Mouse (Mus musculus): Measurements from ENCODE around the gene Nfx1. TPM values are rescaled to one million over a fixed set of nuclear protein-coding genes. Genes with fewer than 3 reads are reported as not detected.
A peak's percentile ranks its signal among the peaks of the same experiment; 100 is the strongest.
"Not testable (repeated sequence)": the region's sequence is repeated elsewhere in the genome, so short reads cannot be mapped to it uniquely, and the experiment has no call there.

The Nfx1 gene
- polyA plus RNA-seq (2014; fragmentation: Nextera tagmentation; extraction: Ambion mirVana), result 95.7 and 105 TPM in 2 replicates

GRCm38 (mm10) chr4:40970842-40971701 lies at the start of gene Nfx1:
Gene Nfx1, plus strand, starts transcription at chr4:40970906.
- peak within 1 kb of the TSS; percentile 63 for H3K4me2 ChIP-seq (replicated peaks; ENCODE audit: low read depth, low read length)
- H3K4me1 ChIP-seq (replicated peaks; ENCODE audit: control insufficient read depth, insufficient read depth, low read length), result no peaks in the 10 kb centered on the region; the same call in 1 of the 2 replicates
- no peaks in the 10 kb centered on the region for H3K27me3 ChIP-seq (ENCODE audit: control insufficient read depth, insufficient read depth, low read length)
- DNase-seq (ENCODE audit: low spot score) (peak; percentile 95), ATAC-seq (ENCODE audit: low FRiP score) (peak; percentile 96)
- H3K27ac ChIP-seq (ENCODE audit: low read depth, low read length), result peak within 1 kb of the TSS; percentile 88
- H3K9me3 ChIP-seq (ENCODE audit: control insufficient read depth, low read length), result no peaks in the 10 kb centered on the region
- H3K4me3 ChIP-seq (ENCODE audit: low read depth, low read length), result peak within 1 kb of the TSS; percentile 98
- WGBS, result under 1% methylated on average over 68 of the region's 85 CpGs
- no peaks in the 10 kb centered on the region for H3K36me3 ChIP-seq (ENCODE audit: control insufficient read depth, insufficient read depth, low read length)
- peak within 1 kb of the TSS; percentile 84 for H3K9ac ChIP-seq (ENCODE audit: low read depth, low read length)

- Histone ChIP-seq H3K4me3 (ENCODE audit: low read depth, low read length) (no peak overlapping the region), H3K9ac (ENCODE audit: low read depth, low read length) (no peak overlapping the region), H3K27ac (ENCODE audit: low read depth, low read length) (no peak overlapping the region), H3K27me3 (ENCODE audit: control insufficient read depth, insufficient read depth, low read length) (no peaks in the 10 kb centered on the region), H3K36me3 (ENCODE audit: control insufficient read depth, insufficient read depth, low read length) (no peaks in the 10 kb centered on the region), H3K4me2 (replicated peaks; ENCODE audit: low read depth, low read length) (no peak overlapping the region), H3K4me1 (replicated peaks; ENCODE audit: control insufficient read depth, insufficient read depth, low read length) (no peaks in the 10 kb centered on the region), H3K9me3 (ENCODE audit: control insufficient read depth, low read length) (no peaks in the 10 kb centered on the region)
- WGBS, result 78% methylated on average over 3 of the region's 3 CpGs
- no peak for DNase-seq (ENCODE audit: low spot score)
- ATAC-seq (ENCODE audit: low FRiP score), result no peak
Measured at GRCm38 (mm10) chr4:40921288-40921687, 49.4 kb upstream of the Nfx1 start.

GRCm38 (mm10) chr4:40923087-40923651 lies 47.5 kb upstream of the Nfx1 start:
- no peaks in the 10 kb centered on the region for H3K27me3 ChIP-seq (ENCODE audit: control insufficient read depth, insufficient read depth, low read length)
- ATAC-seq (ENCODE audit: low FRiP score) (no peak), DNase-seq (ENCODE audit: low spot score) (no peak)
- WGBS, result 80% methylated on average over 6 of the region's 6 CpGs
- no peak overlapping the region for H3K4me2 ChIP-seq (replicated peaks; ENCODE audit: low read depth, low read length)
- H3K27ac ChIP-seq (ENCODE audit: low read depth, low read length), result no peak overlapping the region
- no peak overlapping the region for H3K9ac ChIP-seq (ENCODE audit: low read depth, low read length)
- no peaks in the 10 kb centered on the region for H3K9me3 ChIP-seq (ENCODE audit: control insufficient read depth, low read length)
- no peaks in the 10 kb centered on the region for H3K4me1 ChIP-seq (replicated peaks; ENCODE audit: control insufficient read depth, insufficient read depth, low read length)
- no peak overlapping the region for H3K4me3 ChIP-seq (ENCODE audit: low read depth, low read length)
- no peaks in the 10 kb centered on the region for H3K36me3 ChIP-seq (ENCODE audit: control insufficient read depth, insufficient read depth, low read length)

GRCm38 (mm10) chr4:40925568-40925967 lies 45.1 kb upstream of the Nfx1 start:
- Histone ChIP-seq H3K27me3 (ENCODE audit: control insufficient read depth, insufficient read depth, low read length) (no peaks in the 10 kb centered on the region), H3K36me3 (ENCODE audit: control insufficient read depth, insufficient read depth, low read length) (no peaks in the 10 kb centered on the region), H3K4me1 (replicated peaks; ENCODE audit: control insufficient read depth, insufficient read depth, low read length) (no peaks in the 10 kb centered on the region), H3K4me2 (replicated peaks; ENCODE audit: low read depth, low read length) (no peak overlapping the region), H3K9ac (ENCODE audit: low read depth, low read length) (no peak overlapping the region), H3K4me3 (ENCODE audit: low read depth, low read length) (no peak overlapping the region), H3K27ac (ENCODE audit: low read depth, low read length) (no peak overlapping the region), H3K9me3 (ENCODE audit: control insufficient read depth, low read length) (no peaks in the 10 kb centered on the region)
- 46% methylated on average over 3 of the region's 3 CpGs for WGBS
- ATAC-seq (ENCODE audit: low FRiP score) (no peak), DNase-seq (ENCODE audit: low spot score) (no peak)

- H3K4me2 ChIP-seq (replicated peaks; ENCODE audit: low read depth, low read length), result no peak overlapping the region
- no peak overlapping the region for H3K27ac ChIP-seq (ENCODE audit: low read depth, low read length)
- ATAC-seq (ENCODE audit: low FRiP score) (no peak), DNase-seq (ENCODE audit: low spot score) (no peak)
- 79% methylated on average over 7 of the region's 7 CpGs for WGBS
- no peak overlapping the region for H3K4me3 ChIP-seq (ENCODE audit: low read depth, low read length)
- H3K9me3 ChIP-seq (ENCODE audit: control insufficient read depth, low read length), result no peaks in the 10 kb centered on the region
- H3K9ac ChIP-seq (ENCODE audit: low read depth, low read length), result no peak overlapping the region
- H3K36me3 ChIP-seq (ENCODE audit: control insufficient read depth, insufficient read depth, low read length), result 0 out of 2 replicates have a peak, but pooled peaks cover 2% of the 10 kb centered on the region
- H3K27me3 ChIP-seq (ENCODE audit: control insufficient read depth, insufficient read depth, low read length), result no peaks in the 10 kb centered on the region
- no peaks in the 10 kb centered on the region for H3K4me1 ChIP-seq (replicated peaks; ENCODE audit: control insufficient read depth, insufficient read depth, low read length)
Measured at GRCm38 (mm10) chr4:40929046-40929445, 41.7 kb upstream of the Nfx1 start.

- 91% methylated on average over 5 of the region's 5 CpGs for WGBS
- ATAC-seq (ENCODE audit: low FRiP score) (no peak), DNase-seq (ENCODE audit: low spot score) (no peak)
Measured at GRCm38 (mm10) chr4:40933694-40934093, 37.0 kb upstream of the Nfx1 start.

GRCm38 (mm10) chr4:40934369-40934768 lies 36.3 kb upstream of the Nfx1 start:
- H3K4me2 ChIP-seq (replicated peaks; ENCODE audit: low read depth, low read length); H3K9me3 ChIP-seq (ENCODE audit: control insufficient read depth, low read length); H3K27me3 ChIP-seq (ENCODE audit: control insufficient read depth, insufficient read depth, low read length); H3K9ac ChIP-seq (ENCODE audit: low read depth, low read length); DNase-seq (ENCODE audit: low spot score); H3K4me3 ChIP-seq (ENCODE audit: low read depth, low read length); ATAC-seq (ENCODE audit: low FRiP score); H3K27ac ChIP-seq (ENCODE audit: low read depth, low read length); H3K4me1 ChIP-seq (replicated peaks; ENCODE audit: control insufficient read depth, insufficient read depth, low read length): not testable (repeated sequence)
- WGBS, result 96% methylated on average over 3 of the region's 3 CpGs
- H3K36me3 ChIP-seq (ENCODE audit: control insufficient read depth, insufficient read depth, low read length), result peaks cover 14% of the 10 kb centered on the region

More at GRCm38 (mm10) chr4:40933694-40934093, 37.0 kb upstream of the Nfx1 start:
- no peak overlapping the region for H3K27ac ChIP-seq (ENCODE audit: low read depth, low read length)
- H3K4me2 ChIP-seq (replicated peaks; ENCODE audit: low read depth, low read length), result no peak overlapping the region
- H3K4me3 ChIP-seq (ENCODE audit: low read depth, low read length), result no peak overlapping the region
- H3K4me1 ChIP-seq (replicated peaks; ENCODE audit: control insufficient read depth, insufficient read depth, low read length), result no peaks in the 10 kb centered on the region
- H3K27me3 ChIP-seq (ENCODE audit: control insufficient read depth, insufficient read depth, low read length), result no peaks in the 10 kb centered on the region
- no peak overlapping the region for H3K9ac ChIP-seq (ENCODE audit: low read depth, low read length)
- peaks cover 14% of the 10 kb centered on the region for H3K36me3 ChIP-seq (ENCODE audit: control insufficient read depth, insufficient read depth, low read length)
- H3K9me3 ChIP-seq (ENCODE audit: control insufficient read depth, low read length), result no peaks in the 10 kb centered on the region

- Histone ChIP-seq H3K9ac (ENCODE audit: low read depth, low read length) (no peak overlapping the region), H3K36me3 (ENCODE audit: control insufficient read depth, insufficient read depth, low read length) (peaks cover 20% of the 10 kb centered on the region), H3K4me2 (replicated peaks; ENCODE audit: low read depth, low read length) (no peak overlapping the region), H3K9me3 (ENCODE audit: control insufficient read depth, low read length) (no peaks in the 10 kb centered on the region), H3K4me1 (replicated peaks; ENCODE audit: control insufficient read depth, insufficient read depth, low read length) (no peaks in the 10 kb centered on the region), H3K27ac (ENCODE audit: low read depth, low read length) (no peak overlapping the region), H3K4me3 (ENCODE audit: low read depth, low read length) (no peak overlapping the region), H3K27me3 (ENCODE audit: control insufficient read depth, insufficient read depth, low read length) (no peaks in the 10 kb centered on the region)
- DNase-seq (ENCODE audit: low spot score) (no peak), ATAC-seq (ENCODE audit: low FRiP score) (no peak)
- WGBS, result 91% methylated on average over 9 of the region's 9 CpGs
Measured at GRCm38 (mm10) chr4:40936175-40936839, 34.4 kb upstream of the Nfx1 start.

Data from hindbrain, embryonic 11.5 days (tissue).